Mouse (Mus musculus) liver (tissue): ENCODE measurements around the gene Coro1b.

ENCODE experiments used
- DNase-seq: peaks from one replicate; pipeline ENCODE4 v3.0.0-alpha.2; 2020; ENCODE audit warnings: mixed read lengths

The Coro1b gene

DNA sequence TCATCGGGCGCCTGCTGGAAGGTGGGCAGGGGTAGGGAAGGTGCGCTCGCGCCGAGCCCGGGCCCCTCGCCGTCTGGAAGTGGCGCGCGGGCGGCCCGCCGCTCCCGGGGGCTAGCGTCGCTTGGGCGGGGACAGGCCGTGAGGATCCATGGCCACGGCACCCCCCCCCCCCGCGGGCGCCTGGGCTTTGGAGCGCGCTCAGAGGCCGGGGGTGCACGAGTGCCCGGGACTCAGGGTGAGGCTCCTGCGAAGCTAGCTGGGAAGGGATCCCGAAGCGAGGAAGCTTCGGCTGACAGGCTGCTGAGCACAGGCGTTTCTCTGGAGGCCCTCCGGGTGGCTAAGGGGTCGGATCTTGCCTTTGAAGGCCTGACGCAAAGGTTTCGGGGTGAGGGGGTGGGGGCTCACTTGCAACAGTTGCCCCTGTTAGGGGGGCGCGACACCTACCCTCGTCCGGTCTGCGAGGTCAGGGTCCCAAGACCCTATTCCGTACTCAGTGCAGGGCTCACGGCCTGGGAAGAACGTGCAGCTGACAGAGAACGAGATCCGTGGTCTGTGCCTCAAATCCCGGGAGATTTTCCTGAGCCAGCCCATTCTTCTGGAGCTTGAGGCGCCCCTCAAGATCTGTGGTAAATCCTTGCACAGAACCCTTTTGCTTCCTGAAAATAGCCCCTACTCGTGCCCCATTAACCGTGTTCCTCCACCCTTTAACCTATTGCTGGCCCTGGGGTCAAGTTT, 44.0 kb downstream of the Coro1b start:
- no peak for DNase-seq

DNA sequence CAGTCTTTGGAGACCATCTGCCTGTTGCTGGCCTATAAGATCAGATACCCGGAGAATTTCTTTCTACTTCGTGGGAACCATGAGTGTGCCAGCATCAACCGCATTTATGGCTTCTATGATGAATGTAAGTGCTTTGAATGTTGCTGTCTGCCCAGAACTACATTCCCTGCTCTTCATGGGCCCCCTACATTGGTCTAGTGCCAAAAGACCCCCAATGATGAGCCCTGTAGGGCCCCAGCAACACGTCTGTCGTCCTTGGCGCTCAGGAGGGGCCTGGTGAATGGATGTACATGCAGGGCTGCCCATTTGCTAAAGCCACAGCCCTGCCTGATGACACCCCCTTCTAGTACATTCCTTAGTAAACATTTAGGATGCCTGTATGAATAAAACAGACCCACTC, 44.7 kb downstream of the Coro1b start:
- no peak for DNase-seq

DNA sequence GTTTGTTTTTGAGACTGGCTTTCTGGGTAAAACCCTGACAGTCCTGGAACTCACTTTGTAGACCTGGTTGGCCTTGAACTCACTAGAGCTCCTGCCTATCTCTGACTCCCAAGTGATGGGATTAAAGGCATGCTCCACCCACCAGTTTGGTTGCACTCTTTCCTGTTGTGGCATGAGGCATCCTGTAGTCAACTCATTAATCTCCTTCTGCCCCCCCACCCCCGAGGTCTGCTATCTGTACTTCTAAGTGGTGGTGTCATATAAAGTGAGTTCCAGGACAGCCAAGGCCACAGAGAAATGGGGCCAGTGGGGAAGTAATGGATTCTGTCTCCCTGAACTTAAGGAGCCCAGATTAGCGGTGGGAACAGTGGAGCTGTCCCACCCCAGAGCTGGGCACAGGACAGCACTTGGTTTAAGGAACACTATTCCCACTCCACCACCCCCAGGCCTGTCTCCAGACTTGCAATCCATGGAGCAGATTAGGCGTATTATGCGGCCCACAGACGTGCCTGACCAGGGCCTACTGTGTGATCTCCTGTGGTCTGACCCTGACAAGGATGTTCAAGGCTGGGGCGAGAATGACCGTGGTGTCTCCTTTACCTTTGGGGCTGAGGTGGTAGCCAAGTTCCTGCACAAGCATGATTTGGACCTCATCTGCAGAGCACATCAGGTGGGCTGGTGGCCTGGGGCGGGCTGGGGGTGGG, 45.8 kb downstream of the Coro1b start:
- no peak for DNase-seq

DNA sequence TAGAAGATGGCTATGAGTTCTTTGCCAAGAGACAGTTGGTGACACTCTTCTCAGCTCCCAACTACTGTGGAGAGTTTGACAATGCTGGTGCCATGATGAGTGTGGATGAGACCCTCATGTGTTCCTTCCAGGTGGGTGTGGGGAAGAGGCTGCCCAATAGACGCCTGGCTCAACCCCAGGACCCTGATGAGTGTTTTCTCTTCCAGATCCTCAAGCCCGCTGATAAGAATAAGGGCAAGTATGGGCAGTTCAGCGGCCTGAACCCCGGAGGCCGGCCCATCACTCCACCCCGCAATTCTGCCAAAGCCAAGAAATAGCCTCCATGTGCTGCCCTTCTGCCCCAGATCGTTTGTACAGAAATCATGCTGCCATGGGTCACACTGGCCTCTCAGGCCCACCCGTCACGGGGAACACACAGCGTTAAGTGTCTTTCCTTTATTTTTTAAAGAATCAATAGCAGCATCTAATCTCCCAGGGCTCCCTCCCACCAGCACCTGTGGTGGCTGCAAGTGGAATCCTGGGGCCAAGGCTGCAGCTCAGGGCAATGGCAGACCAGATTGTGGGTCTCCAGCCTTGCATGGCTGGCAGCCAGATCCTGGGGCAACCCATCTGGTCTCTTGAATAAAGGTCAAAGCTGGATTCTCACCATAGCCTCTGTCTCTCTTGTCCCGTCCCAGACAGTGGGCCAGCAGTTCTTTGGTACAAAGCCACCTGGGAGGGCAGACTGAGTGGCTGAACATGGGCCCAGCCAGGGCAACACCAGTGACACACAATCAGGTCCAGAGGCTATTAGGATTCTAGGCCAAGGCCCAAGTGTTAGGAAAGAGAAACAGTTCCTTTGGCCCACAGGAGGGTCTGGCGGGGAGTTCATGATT, 46.6 kb downstream of the Coro1b start:
- no peak for DNase-seq

DNA sequence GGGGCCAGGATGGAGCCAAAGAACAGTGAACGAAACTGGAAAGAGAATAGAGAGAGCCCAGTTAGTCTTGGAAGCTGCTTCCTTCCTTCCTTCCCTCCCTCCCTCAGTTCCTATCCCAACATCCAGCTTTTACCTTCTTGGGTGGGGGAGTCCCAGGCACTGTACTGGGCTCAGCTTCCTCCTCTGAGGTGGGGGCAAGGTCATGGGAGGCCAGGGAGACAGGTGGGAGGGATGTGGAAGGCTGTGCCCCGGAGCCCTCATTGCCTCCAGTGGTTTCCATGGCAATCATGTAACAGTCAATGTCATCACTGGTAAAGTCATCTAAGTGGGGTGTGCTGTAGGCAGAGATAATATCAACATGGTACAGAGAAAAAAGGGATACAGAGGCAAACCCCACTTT, 47.6 kb downstream of the Coro1b start:
- no peak for DNase-seq

DNA sequence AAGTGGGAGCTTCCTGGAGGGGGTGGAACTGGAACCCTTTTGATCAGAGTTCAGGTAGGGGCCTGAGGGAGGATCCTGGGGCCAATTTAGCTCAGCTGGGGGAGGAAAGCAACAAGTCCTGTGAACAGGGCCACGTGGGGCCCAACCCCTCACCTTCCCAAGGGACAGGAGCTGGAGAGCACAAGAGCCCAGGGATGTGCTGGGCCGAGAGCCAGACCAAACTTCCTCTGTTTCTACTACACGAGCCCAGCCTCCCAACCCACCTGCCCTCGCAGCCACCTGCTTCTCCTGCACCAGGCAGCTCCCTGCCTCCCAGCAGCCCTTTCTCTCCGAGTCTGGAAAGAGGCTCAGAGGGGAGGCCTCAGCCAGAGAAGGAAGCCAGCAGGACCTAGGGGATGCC, 48.1 kb downstream of the Coro1b start:
- no peak for DNase-seq

DNA sequence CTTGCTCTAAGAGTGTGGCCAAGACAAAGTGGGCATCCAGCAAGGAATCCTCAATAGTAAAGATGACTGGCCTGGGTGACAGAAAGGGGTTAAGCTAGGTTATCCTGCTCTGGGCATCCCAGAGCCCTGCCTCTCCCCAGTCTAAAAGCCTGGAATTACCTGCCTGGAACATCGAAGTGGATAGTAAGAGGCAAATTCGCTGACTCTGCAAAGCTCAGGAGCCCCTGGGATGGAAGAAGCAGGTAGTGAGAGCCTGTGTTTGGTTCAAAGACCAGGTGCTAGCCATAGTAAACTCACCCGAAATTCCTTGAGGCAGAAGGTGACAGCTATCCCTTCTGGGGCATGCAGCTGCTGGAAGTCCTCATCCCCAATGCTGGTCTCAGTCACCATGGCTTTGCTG, 48.8 kb downstream of the Coro1b start:
- DNase-seq, result no peak

DNA sequence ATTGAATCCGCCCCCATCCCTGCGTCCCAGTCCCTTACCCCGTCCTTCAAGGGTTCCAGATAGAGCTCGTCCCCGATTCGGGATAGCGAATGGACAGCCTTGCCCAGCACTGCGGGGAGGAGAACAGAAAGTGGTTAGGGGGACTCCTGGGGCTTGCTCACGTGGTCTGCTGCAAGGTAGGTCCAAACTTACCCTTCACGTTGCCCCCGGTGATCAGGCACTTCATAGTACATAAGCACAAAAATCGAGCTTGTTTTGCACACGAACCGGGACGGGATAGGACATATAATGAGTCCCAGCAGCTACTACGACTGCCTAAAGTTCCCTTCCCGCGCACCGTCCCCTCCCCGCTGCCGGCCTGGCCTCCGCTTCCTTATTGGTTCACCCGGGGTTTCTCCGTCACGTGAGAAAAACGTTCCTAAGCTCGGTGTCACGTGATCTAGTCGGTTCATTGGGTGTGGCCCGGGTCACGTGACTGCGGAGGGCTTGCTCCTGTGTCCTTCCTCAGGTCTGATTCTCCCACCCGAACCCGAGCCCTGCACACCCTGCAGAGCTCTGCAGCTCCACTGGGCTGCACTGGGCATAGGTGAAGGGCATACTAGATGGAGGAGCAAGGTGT, 53.0 kb downstream of the Coro1b start, which contains the start of gene Rad9a:
Gene Rad9a (minus strand): TSS at position 372 of the 619 bp plus-strand sequence.
- peak; percentile 95 for DNase-seq

DNA sequence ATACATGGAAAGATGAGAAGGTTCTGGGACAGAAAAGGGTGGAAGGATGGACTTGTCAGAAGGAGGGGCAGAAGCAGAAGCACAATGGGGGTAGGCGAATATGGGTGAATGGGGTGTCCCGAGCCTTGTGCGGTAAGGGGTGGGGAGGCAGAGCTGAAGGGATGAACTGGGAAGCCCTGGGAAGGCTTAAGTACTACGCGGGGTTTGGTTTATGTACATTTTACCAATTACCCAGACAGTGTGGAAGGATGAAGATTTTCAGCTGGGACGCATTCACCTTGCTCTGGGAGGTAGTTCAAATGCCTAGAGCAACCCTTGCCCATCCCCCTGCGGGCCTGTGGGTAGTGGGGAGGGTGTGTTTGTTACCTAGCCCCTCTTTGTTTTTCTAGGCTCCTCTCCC, 53.7 kb downstream of the Coro1b start:
- DNase-seq, result no peak

DNA sequence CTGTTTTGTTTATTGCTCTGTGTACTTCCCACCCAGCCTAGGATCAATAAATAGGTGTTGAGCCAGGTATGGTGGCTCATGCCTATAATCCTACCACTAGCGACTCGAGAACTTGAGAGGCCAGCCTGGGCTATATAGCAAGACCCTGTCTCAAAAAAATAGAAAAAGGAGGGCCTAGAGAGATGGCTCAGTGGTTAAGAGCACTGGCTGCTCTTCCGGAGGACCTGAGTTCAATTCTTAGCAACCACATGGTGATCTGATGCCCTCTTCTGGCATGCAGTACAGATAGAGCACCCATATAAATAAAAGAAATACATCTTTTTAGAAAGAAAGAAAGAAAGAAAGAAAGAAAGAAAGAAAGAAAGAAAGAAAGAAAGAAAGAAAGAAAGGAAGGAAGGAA, 54.7 kb downstream of the Coro1b start:
- no peak for DNase-seq
